Mouse (Mus musculus): Measurements from ENCODE around the gene Zdhhc8. TPM values are rescaled to one million over a fixed set of nuclear protein-coding genes. Genes with fewer than 3 reads are reported as not detected.
A peak's percentile ranks its signal among the peaks of the same experiment; 100 is the strongest.
"Not testable (repeated sequence)": the region's sequence is repeated elsewhere in the genome, so short reads cannot be mapped to it uniquely, and the experiment has no call there.

Gene Zdhhc8
- polyA plus RNA-seq, 1 experiment from 2014 or later = 8.4 TPM

GRCm38 (mm10) chr16:18210701-18211416 lies 24.1 kb downstream of the Zdhhc8 start:
- H3K27me3 ChIP-seq (ENCODE audit: control insufficient read depth, insufficient read depth, low read length) = no peaks in the 10 kb centered on the region
- no peaks in the 10 kb centered on the region for H3K36me3 ChIP-seq (ENCODE audit: control insufficient read depth, insufficient read depth, low read length)
- 33% methylated on average over 8 of the region's 8 CpGs for WGBS
- H3K9ac ChIP-seq (ENCODE audit: low read length) = no peak overlapping the region
- H3K4me2 ChIP-seq = no peak overlapping the region
- H3K9me3 ChIP-seq (ENCODE audit: control insufficient read depth, low read length) = no peaks in the 10 kb centered on the region
- no peak overlapping the region for H3K4me3 ChIP-seq (ENCODE audit: low read depth, low read length)
- peaks cover 23% of the 10 kb centered on the region for H3K4me1 ChIP-seq (ENCODE audit: control insufficient read depth, insufficient read depth, low read length)
- ATAC-seq (ENCODE audit: low FRiP score) (no peak), DNase-seq (ENCODE audit: low spot score, missing footprints) (peak; percentile 95)
- no peak overlapping the region for H3K27ac ChIP-seq (ENCODE audit: low read depth, low read length)

DNA sequence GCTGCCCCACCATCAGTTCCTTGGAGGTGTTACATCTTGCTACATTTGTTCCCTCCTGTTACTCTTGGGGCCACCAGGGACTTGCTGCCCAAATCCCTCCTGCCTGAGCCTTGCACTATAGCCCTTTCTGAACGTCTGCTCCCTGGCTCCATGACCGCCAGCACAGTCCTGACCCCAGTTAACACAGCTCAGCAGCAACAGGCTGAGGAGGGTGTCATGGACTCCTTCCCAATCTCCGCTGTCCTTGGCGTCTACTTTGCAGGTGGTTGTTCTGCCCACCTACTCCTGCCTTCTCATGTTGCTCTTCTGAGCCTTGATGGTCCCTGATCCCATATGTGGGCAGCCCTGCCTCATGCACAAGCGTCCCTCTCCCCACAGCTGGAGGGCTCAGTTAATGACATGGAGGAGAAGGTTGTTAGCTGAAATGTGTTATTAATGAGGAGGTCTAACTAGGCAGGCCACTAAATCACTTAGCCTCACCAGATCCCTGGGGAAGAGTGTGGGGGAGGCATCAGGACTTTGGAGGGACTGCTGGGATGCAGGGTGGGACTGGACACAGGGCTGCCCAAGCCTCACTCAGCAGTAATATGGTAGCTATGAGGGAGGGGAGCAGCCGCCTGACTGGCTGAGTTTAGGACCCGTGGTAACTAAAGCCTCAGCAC lies 31.4 kb downstream of the Zdhhc8 start:
- no peaks in the 10 kb centered on the region for H3K36me3 ChIP-seq (ENCODE audit: control insufficient read depth, insufficient read depth, low read length)
- H3K4me1 ChIP-seq (ENCODE audit: control insufficient read depth, insufficient read depth, low read length) = peaks cover 6% of the 10 kb centered on the region
- H3K27ac ChIP-seq (ENCODE audit: low read depth, low read length) = no peak overlapping the region
- no peak overlapping the region for H3K4me3 ChIP-seq (ENCODE audit: low read depth, low read length)
- H3K9me3 ChIP-seq (ENCODE audit: control insufficient read depth, low read length) = no peaks in the 10 kb centered on the region
- H3K4me2 ChIP-seq = no peak overlapping the region
- DNase-seq (ENCODE audit: low spot score, missing footprints) = no peak
- 74% methylated on average over 7 of the region's 7 CpGs for WGBS
- no peaks in the 10 kb centered on the region for H3K27me3 ChIP-seq (ENCODE audit: control insufficient read depth, insufficient read depth, low read length)
- no peak overlapping the region for H3K9ac ChIP-seq (ENCODE audit: low read length)
- ATAC-seq (ENCODE audit: low FRiP score) = 0 out of 2 replicates have a peak, but pooled peaks have one; percentile 6

DNA sequence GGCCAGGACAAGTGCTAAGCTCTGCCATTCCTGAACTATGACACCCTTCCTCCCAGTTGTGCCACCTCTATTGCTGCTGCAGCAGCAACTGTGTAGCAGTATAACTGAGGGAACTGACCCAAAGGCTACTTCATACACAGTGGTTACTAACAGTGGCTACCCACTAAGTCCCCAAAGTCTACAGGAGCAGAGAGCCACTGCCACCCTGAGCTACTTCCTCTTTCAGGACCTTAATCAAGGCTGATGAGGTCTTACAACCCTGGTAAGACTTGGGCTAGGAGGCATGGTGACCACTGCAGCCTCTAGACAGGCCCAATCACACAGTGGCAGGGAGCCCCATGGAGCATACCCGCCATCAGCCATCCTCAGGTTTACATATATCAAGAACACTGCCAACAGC lies 32.9 kb downstream of the Zdhhc8 start:
- Histone ChIP-seq H3K27me3 (ENCODE audit: control insufficient read depth, insufficient read depth, low read length) (no peaks in the 10 kb centered on the region), H3K4me1 (ENCODE audit: control insufficient read depth, insufficient read depth, low read length) (peaks cover 6% of the 10 kb centered on the region), H3K4me3 (ENCODE audit: low read depth, low read length) (no peak overlapping the region), H3K4me2 (no peak overlapping the region), H3K9ac (ENCODE audit: low read length) (no peak overlapping the region), H3K9me3 (ENCODE audit: control insufficient read depth, low read length) (no peaks in the 10 kb centered on the region), H3K27ac (ENCODE audit: low read depth, low read length) (no peak overlapping the region), H3K36me3 (ENCODE audit: control insufficient read depth, insufficient read depth, low read length) (no peaks in the 10 kb centered on the region)
- ATAC-seq (ENCODE audit: low FRiP score) (no peak), DNase-seq (ENCODE audit: low spot score, missing footprints) (no peak)
- WGBS = 83% methylated on average over 1 of the region's 1 CpGs

DNA sequence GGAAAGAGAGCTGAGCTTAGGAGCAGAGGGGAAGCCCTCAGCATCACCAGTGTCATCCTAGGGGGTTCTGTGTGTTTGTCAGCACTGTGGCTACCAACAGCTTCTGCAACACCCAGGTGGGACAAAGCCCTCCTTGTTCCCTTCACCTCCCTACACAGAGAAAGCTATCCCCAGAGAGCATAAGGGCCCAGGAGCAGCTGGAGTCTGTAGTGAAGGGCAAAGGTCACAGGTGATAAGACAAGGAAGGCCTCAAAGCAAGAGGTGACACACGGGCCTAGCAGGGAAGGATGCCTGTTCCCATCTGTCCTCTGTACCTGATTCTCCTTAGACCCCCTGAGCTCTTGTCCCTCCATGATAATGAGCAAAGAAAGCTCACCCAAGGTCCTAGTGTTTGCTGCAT lies 33.3 kb downstream of the Zdhhc8 start:
- DNase-seq (ENCODE audit: low spot score, missing footprints) (no peak), ATAC-seq (ENCODE audit: low FRiP score) (no peak)
- Histone ChIP-seq H3K4me3 (ENCODE audit: low read depth, low read length) (no peak overlapping the region), H3K36me3 (ENCODE audit: control insufficient read depth, insufficient read depth, low read length) (no peaks in the 10 kb centered on the region), H3K4me1 (ENCODE audit: control insufficient read depth, insufficient read depth, low read length) (peaks cover 6% of the 10 kb centered on the region), H3K27me3 (ENCODE audit: control insufficient read depth, insufficient read depth, low read length) (no peaks in the 10 kb centered on the region), H3K9ac (ENCODE audit: low read length) (no peak overlapping the region), H3K4me2 (no peak overlapping the region), H3K9me3 (ENCODE audit: control insufficient read depth, low read length) (no peaks in the 10 kb centered on the region), H3K27ac (ENCODE audit: low read depth, low read length) (no peak overlapping the region)
- WGBS = 62% methylated on average over 1 of the region's 1 CpGs

DNA sequence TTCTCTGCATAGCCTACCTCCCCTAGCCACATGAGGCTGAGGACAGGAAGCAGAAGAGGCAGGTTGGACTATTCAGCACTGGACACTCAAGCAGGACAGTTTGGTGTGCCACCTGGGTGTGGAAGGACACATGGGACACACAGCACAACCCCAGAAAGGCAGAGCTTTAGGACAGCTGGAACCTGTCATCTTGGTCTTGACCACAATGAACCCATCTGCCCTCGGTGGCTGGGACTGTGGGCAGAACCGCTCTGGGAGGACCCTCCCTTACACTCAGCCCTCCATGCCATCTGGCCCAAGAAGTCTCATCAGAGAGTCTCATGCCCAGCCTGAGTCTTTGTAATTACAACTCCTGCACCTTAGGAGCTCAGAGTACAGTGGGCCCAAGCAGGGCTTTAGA lies 34.9 kb downstream of the Zdhhc8 start:
- H3K9ac ChIP-seq (ENCODE audit: low read length) = no peak overlapping the region
- no peak overlapping the region for H3K27ac ChIP-seq (ENCODE audit: low read depth, low read length)
- peaks cover 6% of the 10 kb centered on the region for H3K4me1 ChIP-seq (ENCODE audit: control insufficient read depth, insufficient read depth, low read length)
- H3K36me3 ChIP-seq (ENCODE audit: control insufficient read depth, insufficient read depth, low read length) = no peaks in the 10 kb centered on the region
- H3K27me3 ChIP-seq (ENCODE audit: control insufficient read depth, insufficient read depth, low read length) = no peaks in the 10 kb centered on the region
- DNase-seq (ENCODE audit: low spot score, missing footprints) (no peak), ATAC-seq (ENCODE audit: low FRiP score) (no peak)
- H3K4me3 ChIP-seq (ENCODE audit: low read depth, low read length) = no peak overlapping the region
- no peak overlapping the region for H3K4me2 ChIP-seq
- 91% methylated on average over 2 of the region's 2 CpGs for WGBS
- H3K9me3 ChIP-seq (ENCODE audit: control insufficient read depth, low read length) = no peaks in the 10 kb centered on the region

DNA sequence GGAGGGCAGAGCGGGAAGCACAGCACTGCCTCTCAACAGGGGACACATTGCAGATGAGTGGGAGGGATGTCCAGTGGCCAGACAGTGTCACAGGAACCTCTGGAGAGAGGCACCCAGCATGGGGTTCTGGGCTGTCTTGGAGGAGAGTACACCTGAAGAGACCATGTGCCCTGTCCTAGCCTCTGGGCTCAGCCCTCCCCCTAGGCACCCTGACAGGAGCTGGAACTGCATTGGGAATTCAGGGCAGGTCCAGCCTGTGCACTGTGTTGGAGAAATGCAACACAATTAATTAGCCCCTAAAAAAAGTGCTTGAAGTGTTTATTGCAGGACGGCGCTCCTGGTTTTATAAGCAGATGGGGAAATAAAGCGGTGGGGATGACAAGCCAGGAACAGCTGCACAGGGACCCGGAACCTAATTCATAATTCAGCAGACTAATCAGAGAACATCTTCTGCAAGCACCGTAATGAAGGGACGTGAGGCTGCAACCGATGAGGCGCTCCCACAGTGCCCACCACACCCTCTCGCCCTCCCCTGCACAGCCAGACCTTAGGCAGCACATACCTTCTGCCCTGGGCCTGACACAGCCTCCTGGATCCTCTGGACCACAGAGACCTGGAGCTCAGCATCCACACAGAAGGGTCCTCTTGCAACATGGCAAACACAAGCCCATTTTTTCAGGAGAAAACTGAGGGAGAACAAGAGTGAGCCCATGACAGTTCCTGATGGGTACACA lies 36.4 kb downstream of the Zdhhc8 start:
- Histone ChIP-seq H3K4me3 (ENCODE audit: low read depth, low read length) (no peak overlapping the region), H3K36me3 (ENCODE audit: control insufficient read depth, insufficient read depth, low read length) (no peaks in the 10 kb centered on the region), H3K9me3 (ENCODE audit: control insufficient read depth, low read length) (no peaks in the 10 kb centered on the region), H3K4me1 (ENCODE audit: control insufficient read depth, insufficient read depth, low read length) (peaks cover 6% of the 10 kb centered on the region), H3K27me3 (ENCODE audit: control insufficient read depth, insufficient read depth, low read length) (no peaks in the 10 kb centered on the region), H3K9ac (ENCODE audit: low read length) (no peak overlapping the region), H3K27ac (ENCODE audit: low read depth, low read length) (no peak overlapping the region), H3K4me2 (no peak overlapping the region)
- no peak for DNase-seq (ENCODE audit: low spot score, missing footprints)
- ATAC-seq (ENCODE audit: low FRiP score) = peak; percentile 53
- WGBS = 81% methylated on average over 10 of the region's 10 CpGs

DNA sequence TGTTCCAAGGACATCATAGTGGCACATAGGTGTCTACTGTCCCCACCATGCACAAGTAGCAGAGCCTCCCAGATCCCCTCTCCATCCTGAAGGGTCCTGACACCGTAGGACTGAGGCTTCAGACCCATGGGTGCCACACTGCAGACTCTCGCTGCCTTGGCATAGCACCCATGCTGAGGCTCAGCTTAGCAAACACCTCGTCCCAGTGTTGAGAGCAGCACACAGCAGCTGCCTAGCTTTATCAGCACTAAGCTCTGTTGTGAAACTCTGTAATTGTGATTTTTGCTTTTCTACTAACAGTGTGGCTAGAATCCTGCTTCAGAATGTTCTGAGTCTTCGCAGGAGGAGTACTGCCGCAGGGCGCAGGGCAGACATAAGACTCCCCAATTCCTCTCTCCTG lies 37.1 kb downstream of the Zdhhc8 start:
- WGBS = 83% methylated on average over 6 of the region's 6 CpGs
- no peak overlapping the region for H3K4me2 ChIP-seq
- H3K9me3 ChIP-seq (ENCODE audit: control insufficient read depth, low read length) = no peaks in the 10 kb centered on the region
- H3K4me3 ChIP-seq (ENCODE audit: low read depth, low read length) = no peak overlapping the region
- DNase-seq (ENCODE audit: low spot score, missing footprints) (no peak), ATAC-seq (ENCODE audit: low FRiP score) (no peak)
- no peak overlapping the region for H3K27ac ChIP-seq (ENCODE audit: low read depth, low read length)
- H3K36me3 ChIP-seq (ENCODE audit: control insufficient read depth, insufficient read depth, low read length) = no peaks in the 10 kb centered on the region
- H3K4me1 ChIP-seq (ENCODE audit: control insufficient read depth, insufficient read depth, low read length) = peaks cover 6% of the 10 kb centered on the region
- H3K27me3 ChIP-seq (ENCODE audit: control insufficient read depth, insufficient read depth, low read length) = no peaks in the 10 kb centered on the region
- no peak overlapping the region for H3K9ac ChIP-seq (ENCODE audit: low read length)

GRCm38 (mm10) chr16:18195561-18195960 lies 39.4 kb downstream of the Zdhhc8 start:
- H3K4me3 ChIP-seq (ENCODE audit: low read depth, low read length); H3K4me1 ChIP-seq (ENCODE audit: control insufficient read depth, insufficient read depth, low read length); ATAC-seq (ENCODE audit: low FRiP score); H3K36me3 ChIP-seq (ENCODE audit: control insufficient read depth, insufficient read depth, low read length); H3K27me3 ChIP-seq (ENCODE audit: control insufficient read depth, insufficient read depth, low read length); DNase-seq (ENCODE audit: low spot score, missing footprints); H3K27ac ChIP-seq (ENCODE audit: low read depth, low read length); H3K9ac ChIP-seq (ENCODE audit: low read length); H3K4me2 ChIP-seq; H3K9me3 ChIP-seq (ENCODE audit: control insufficient read depth, low read length): not testable (repeated sequence)
- 52% methylated on average over 3 of the region's 3 CpGs for WGBS

GRCm38 (mm10) chr16:18195068-18195467 lies 39.9 kb downstream of the Zdhhc8 start:
- H3K4me3 ChIP-seq (ENCODE audit: low read depth, low read length) = no peak overlapping the region
- DNase-seq (ENCODE audit: low spot score, missing footprints) (no peak), ATAC-seq (ENCODE audit: low FRiP score) (no peak)
- no peak overlapping the region for H3K9ac ChIP-seq (ENCODE audit: low read length)
- no peak overlapping the region for H3K27ac ChIP-seq (ENCODE audit: low read depth, low read length)
- H3K36me3 ChIP-seq (ENCODE audit: control insufficient read depth, insufficient read depth, low read length) = no peaks in the 10 kb centered on the region
- no peak overlapping the region for H3K4me2 ChIP-seq
- H3K4me1 ChIP-seq (ENCODE audit: control insufficient read depth, insufficient read depth, low read length) = peaks cover 6% of the 10 kb centered on the region
- 59% methylated on average over 5 of the region's 5 CpGs for WGBS
- H3K27me3 ChIP-seq (ENCODE audit: control insufficient read depth, insufficient read depth, low read length) = no peaks in the 10 kb centered on the region
- no peaks in the 10 kb centered on the region for H3K9me3 ChIP-seq (ENCODE audit: control insufficient read depth, low read length)
